Mouse (Mus musculus): Measurements from ENCODE around the gene Pde10a. TPM values are rescaled to one million over a fixed set of nuclear protein-coding genes. Genes with fewer than 3 reads are reported as not detected.
A peak's percentile ranks its signal among the peaks of the same experiment; 100 is the strongest.

The Pde10a gene
- total and polyA plus RNA-seq, 2 experiments from 2014 or later: 14.7 to 55.4 TPM

- Histone ChIP-seq H3K4me1 (ENCODE audit: insufficient read depth) (peaks cover 13% of the 10 kb centered on the region; the same call in 1 of the 2 replicates), H3K27ac (ENCODE audit: low read depth, low read length) (peak overlapping the region; percentile 69), H3K4me3 (ENCODE audit: low read depth, low read length) (peak overlapping the region; percentile 20), H3K9me3 (ENCODE audit: low read length) (no peaks in the 10 kb centered on the region), H3K36me3 (ENCODE audit: insufficient read depth) (no peaks in the 10 kb centered on the region), H3K9ac (peak overlapping the region; percentile 26; the same call in 1 of the 2 replicates), H3K27me3 (ENCODE audit: insufficient read depth, low read length) (no peaks in the 10 kb centered on the region), H3K4me2 (ENCODE audit: low read depth) (peak overlapping the region; percentile 45)
- 6% methylated on average over 24 of the region's 24 CpGs for WGBS
- peak; percentile 95 for DNase-seq
- peak; percentile 93 for ATAC-seq
- TF ChIP-seq CTCF (IDR thresholded peaks at IDR 0.05; ENCODE audit: low read depth): peak; percentile 96
Measured at GRCm38 (mm10) chr17:9031241-9032141, 506.3 kb downstream of the Pde10a start.

GRCm38 (mm10) chr17:9032362-9033044 lies 507.3 kb downstream of the Pde10a start:
- Histone ChIP-seq H3K9me3 (ENCODE audit: low read length) (no peaks in the 10 kb centered on the region), H3K4me2 (ENCODE audit: low read depth) (peak overlapping the region; percentile 45; the same call in 1 of the 2 replicates), H3K9ac (no peak overlapping the region), H3K4me3 (ENCODE audit: low read depth, low read length) (no peak overlapping the region), H3K27me3 (ENCODE audit: insufficient read depth, low read length) (no peaks in the 10 kb centered on the region), H3K36me3 (ENCODE audit: insufficient read depth) (no peaks in the 10 kb centered on the region), H3K4me1 (ENCODE audit: insufficient read depth) (0 out of 2 replicates have a peak, but pooled peaks cover 6% of the 10 kb centered on the region), H3K27ac (ENCODE audit: low read depth, low read length) (peak overlapping the region; percentile 69)
- ATAC-seq: peak; percentile 34; the same call in 1 of the 2 replicates
- 25% methylated on average over 6 of the region's 6 CpGs for WGBS
- DNase-seq: peak; percentile 61
- no peak for TF ChIP-seq CTCF (IDR thresholded peaks at IDR 0.05; ENCODE audit: low read depth)

- ATAC-seq (no peak), DNase-seq (no peak)
- no peak for TF ChIP-seq CTCF (IDR thresholded peaks at IDR 0.05; ENCODE audit: low read depth)
- Histone ChIP-seq H3K9me3 (ENCODE audit: low read length) (no peaks in the 10 kb centered on the region), H3K9ac (no peak overlapping the region), H3K4me2 (ENCODE audit: low read depth) (no peak overlapping the region), H3K36me3 (ENCODE audit: insufficient read depth) (no peaks in the 10 kb centered on the region), H3K27me3 (ENCODE audit: insufficient read depth, low read length) (no peaks in the 10 kb centered on the region), H3K4me1 (ENCODE audit: insufficient read depth) (0 out of 2 replicates have a peak, but pooled peaks cover 6% of the 10 kb centered on the region), H3K27ac (ENCODE audit: low read depth, low read length) (no peak overlapping the region), H3K4me3 (ENCODE audit: low read depth, low read length) (no peak overlapping the region)
- 79% methylated on average over 5 of the region's 5 CpGs for whole genome bisulfite sequencing
Measured at GRCm38 (mm10) chr17:9033511-9033910, 508.3 kb downstream of the Pde10a start.

GRCm38 (mm10) chr17:9035561-9036348 lies 510.6 kb downstream of the Pde10a start:
- H3K36me3 ChIP-seq (ENCODE audit: insufficient read depth): no peaks in the 10 kb centered on the region
- 0 out of 2 replicates have a peak, but pooled peaks cover 6% of the 10 kb centered on the region for H3K4me1 ChIP-seq (ENCODE audit: insufficient read depth)
- H3K27ac ChIP-seq (ENCODE audit: low read depth, low read length): no peak overlapping the region
- no peak overlapping the region for H3K4me2 ChIP-seq (ENCODE audit: low read depth)
- TF ChIP-seq CTCF (IDR thresholded peaks at IDR 0.05; ENCODE audit: low read depth): no peak
- no peaks in the 10 kb centered on the region for H3K9me3 ChIP-seq (ENCODE audit: low read length)
- WGBS: 57% methylated on average over 8 of the region's 8 CpGs
- no peaks in the 10 kb centered on the region for H3K27me3 ChIP-seq (ENCODE audit: insufficient read depth, low read length)
- no peak overlapping the region for H3K9ac ChIP-seq
- ATAC-seq (no peak), DNase-seq (no peak)
- no peak overlapping the region for H3K4me3 ChIP-seq (ENCODE audit: low read depth, low read length)

Other genes starting within 250 kb of the Pde10a start
- 306 and 379 TPM in 2 replicates for gene Mpc1, start 242.5 kb upstream of the Pde10a start, total RNA-seq (2014; rRNA removed)
- 559 and 716 TPM in 2 replicates for gene Mpc1, start 242.5 kb upstream of the Pde10a start, polyA plus RNA-seq (2015; fragmentation: Nextera tagmentation; extraction: Ambion mirVana)
- gene Sft2d1, start 214.3 kb upstream of the Pde10a start, total RNA-seq (2014; rRNA removed): 119 and 138 TPM in 2 replicates
- 196 and 226 TPM in 2 replicates for gene Sft2d1, start 214.3 kb upstream of the Pde10a start, polyA plus RNA-seq (2015; fragmentation: Nextera tagmentation; extraction: Ambion mirVana)
- 22.8 and 24.0 TPM in 2 replicates for gene Prr18, start 187.9 kb upstream of the Pde10a start, total RNA-seq (2014; rRNA removed)
- 11.1 and 15.6 TPM in 2 replicates for gene Prr18, start 187.9 kb upstream of the Pde10a start, polyA plus RNA-seq (2015; fragmentation: Nextera tagmentation; extraction: Ambion mirVana)
- 0.69 and 1.8 TPM in 2 replicates for gene T2, start 169.4 kb upstream of the Pde10a start, total RNA-seq (2014; rRNA removed)
- gene T2, start 169.4 kb upstream of the Pde10a start, polyA plus RNA-seq (2015; fragmentation: Nextera tagmentation; extraction: Ambion mirVana): 0.51 and 0.60 TPM in 2 replicates
- 2.1 TPM in 1 of 2 replicates, not detected in the other for gene T, start 90.9 kb upstream of the Pde10a start, total RNA-seq (2014; rRNA removed)
- gene T, start 90.9 kb upstream of the Pde10a start, polyA plus RNA-seq (2015; fragmentation: Nextera tagmentation; extraction: Ambion mirVana): 0.13 and 0.17 TPM in 2 replicates
- gene Gm17087, start 41.6 kb downstream of the Pde10a start, total RNA-seq (2014; rRNA removed): not detected in 2 replicates
- gene Gm17087, start 41.6 kb downstream of the Pde10a start, polyA plus RNA-seq (2015; fragmentation: Nextera tagmentation; extraction: Ambion mirVana): not detected in 2 replicates

Measured in forebrain, postnatal 0 days (tissue).